7 mouse cellular contexts compared by ENCODE assay signal in the genomic region with DNA sequence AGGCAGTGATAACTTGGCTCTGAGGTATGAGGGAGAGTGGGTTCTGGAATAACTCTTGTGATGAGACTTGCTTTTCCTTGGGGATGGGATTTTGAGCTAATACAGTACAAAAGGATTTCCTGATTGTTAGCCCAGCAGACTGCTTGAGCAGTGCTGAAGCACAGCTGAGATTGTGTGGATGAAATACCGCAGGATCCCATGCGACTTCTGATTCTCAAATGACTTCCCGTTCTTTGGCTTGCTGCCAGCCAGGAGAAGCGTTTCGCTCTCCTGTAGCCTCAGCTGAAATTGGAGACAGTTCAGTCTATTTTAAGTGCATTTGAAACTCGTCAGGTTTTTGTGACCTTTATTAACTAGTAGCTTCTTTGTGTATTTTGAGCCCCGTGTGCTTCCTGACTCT. TPM values are rescaled to one million over a fixed set of nuclear protein-coding genes. Genes with fewer than 3 reads are reported as not detected.
A peak's percentile ranks its signal among the peaks of the same experiment; 100 is the strongest.
DNase-seq lines count a peak whose midpoint lies in the region.

No protein-coding gene starts in this region.

- DNase-seq in left cerebral cortex, postnatal 4 days: peak; percentile 27
- DNase-seq in left cerebral cortex, postnatal 36 days (ENCODE audit: low spot score in 2 of 2): no peak
- peak; percentile 66 to 74 for DNase-seq in cerebellum, postnatal 10 days
- peak; percentile 27 to 59 for DNase-seq in gastrocnemius, postnatal 36 days
- DNase-seq in kidney, postnatal 4 days: peak; percentile 57 to 69
- DNase-seq in B cell, adult 2 months: no peak
- DNase-seq in T-cell, adult 2 months (ENCODE audit: low spot score): no peak

- intact Hi-C loops in left cerebral cortex, postnatal 4 days (cut with DNase I): no loop called here
- intact Hi-C loops in left cerebral cortex, postnatal 36 days (cut with DNase I): no loop called here
- intact Hi-C loops in gastrocnemius, postnatal 36 days (cut with DNase I): no loop called here

RNA-seq across cellular contexts. Expression of a gene that starts 7.9 kb away (rescaled TPM):
- 100 to 1,000 TPM; 192 TPM for total RNA-seq in left cerebral cortex, postnatal 4 days (2021)
- total RNA-seq in left cerebral cortex, postnatal 36 days (2021): 100 to 1,000 TPM; 168 to 190 TPM
- 100 to 1,000 TPM; 103 to 115 TPM for total RNA-seq in gastrocnemius, postnatal 36 days (2021)

Comparison
In these comparisons a context has a peak if more than half of its experiments do, and no peak if none do; other contexts are left out.
1. DNase-seq: peak in left cerebral cortex, postnatal 4 days (single experiment), cerebellum, postnatal 10 days (2 of 2), gastrocnemius, postnatal 36 days (2 of 2) and kidney, postnatal 4 days (2 of 2); none in left cerebral cortex, postnatal 36 days (0 of 2), B cell, adult 2 months (0 of 2) and T-cell, adult 2 months (single experiment).